Mouse (Mus musculus) bone marrow macrophage, adult 2 months (primary cell): Measurements from ENCODE around the gene Dnajc13. TPM values are rescaled to one million over a fixed set of nuclear protein-coding genes. Genes with fewer than 3 reads are reported as not detected.

Experiments used
- H3K27ac ChIP-seq: 2 replicates; pipeline ENCODE4 v1.5.1; 2012; ENCODE audit warnings: low read depth, low read length; ENCODE audit not compliant: insufficient read depth
- H3K4me1 ChIP-seq: 2 replicates; pipeline ENCODE4 v1.6.1; 2012; ENCODE audit warnings: low read length; ENCODE audit not compliant: control insufficient read depth, insufficient read depth
- H3K4me3 ChIP-seq: 2 replicates; pipeline ENCODE4 v1.5.1; 2012; ENCODE audit warnings: mild to moderate bottlenecking, low read length, moderate library complexity; ENCODE audit not compliant: insufficient read depth
- CTCF ChIP-seq: IDR thresholded peaks from 2 replicates; pipeline ENCODE4 v1.5.1; 2012; ENCODE audit warnings: low read depth, mild to moderate bottlenecking, low read length, moderate library complexity
- POLR2A ChIP-seq: IDR thresholded peaks from 2 replicates; pipeline ENCODE4 v1.6.1; 2012; ENCODE audit warnings: mild to moderate bottlenecking, low read depth, low read length, borderline replicate concordance
- polyA plus RNA-seq: library from polyadenylated mRNA; stranded (reverse); fragments of >200 nt; gene quantifications from 2 replicates; pipeline ENCODE4 v1.2.4, GENCODE M21; 2012; ENCODE audit not compliant: missing spikeins, insufficient read depth, insufficient read length

Gene Dnajc13
- polyA plus RNA-seq, 1 experiment, result 65.0 TPM

DNA sequence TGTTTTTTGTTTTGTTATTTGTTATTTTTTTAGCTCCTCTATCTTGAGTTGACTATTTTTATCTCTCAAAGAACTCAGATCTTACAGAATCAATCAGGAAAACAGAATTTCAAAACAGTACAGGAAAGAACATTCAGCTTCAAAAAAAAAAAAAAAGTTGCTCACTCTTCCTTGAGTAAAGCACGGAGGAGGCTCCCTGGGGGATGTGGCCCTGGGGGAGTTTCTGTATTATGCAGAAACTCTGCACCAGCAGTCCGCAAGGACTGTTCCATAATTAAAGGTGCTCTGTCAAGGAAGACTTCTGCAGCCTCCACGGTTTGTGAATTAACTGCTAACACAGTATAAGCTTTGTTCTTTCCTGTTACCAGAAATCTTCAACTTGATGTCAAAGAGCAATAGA, 161.3 kb downstream of the Dnajc13 start:
- H3K27ac ChIP-seq, result no peak overlapping the region
- H3K4me3 ChIP-seq, result no peak overlapping the region
- H3K4me1 ChIP-seq, result peaks cover 4% of the 10 kb centered on the region
- no peak for TF ChIP-seq CTCF
- TF ChIP-seq POLR2A, result no peak

Other genes with a start within 250 kb of the Dnajc13 start
- not detected in 2 replicates for gene Gm28305, start 222.3 kb downstream of the Dnajc13 start, polyA plus RNA-seq
- gene Uba5, start 199.8 kb downstream of the Dnajc13 start, polyA plus RNA-seq, result 31.6 and 32.9 TPM in 2 replicates
- 11.1 and 15.5 TPM in 2 replicates for gene Acad11, start 199.6 kb downstream of the Dnajc13 start, polyA plus RNA-seq
- not detected in 2 replicates for gene Ackr4, start 136.0 kb downstream of the Dnajc13 start, polyA plus RNA-seq
- 7.7 and 10.5 TPM in 2 replicates for gene Acpp, start 74.8 kb upstream of the Dnajc13 start, polyA plus RNA-seq